Mouse (Mus musculus) lung, postnatal 25 days (tissue): ENCODE measurements at regions not wholly inside any gene's neighbourhood (a gene's known extent, or its start where the extent isn't known, plus 50 kb on each side); places are given as distances from the start of the nearest gene placed in this dataset.

Experiments used
- DNase-seq: peaks from one replicate; pipeline ENCODE4 v3.0.0; 2022; ENCODE audit warnings: low spot score

DNA sequence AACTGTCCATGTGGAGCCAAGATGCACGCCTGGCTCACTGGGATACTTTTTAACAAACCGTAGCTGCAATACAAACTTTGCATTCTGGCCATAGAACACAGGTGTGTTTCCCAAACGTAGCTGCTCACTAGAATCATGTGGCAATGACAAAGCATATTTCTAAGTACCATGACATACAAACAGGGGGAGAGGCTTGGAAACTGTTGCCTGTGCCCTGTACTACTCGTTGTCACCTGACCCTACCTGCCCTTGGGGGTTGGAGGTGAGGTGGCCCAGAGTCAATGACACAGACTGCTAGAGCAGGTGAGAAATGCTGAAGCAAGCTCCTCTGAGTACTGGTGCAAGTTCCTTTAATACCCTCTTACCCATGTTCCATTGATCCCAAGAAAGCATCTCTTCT, 64.3 kb upstream of the Map4k3 start:
- DNase-seq, result no peak

DNA sequence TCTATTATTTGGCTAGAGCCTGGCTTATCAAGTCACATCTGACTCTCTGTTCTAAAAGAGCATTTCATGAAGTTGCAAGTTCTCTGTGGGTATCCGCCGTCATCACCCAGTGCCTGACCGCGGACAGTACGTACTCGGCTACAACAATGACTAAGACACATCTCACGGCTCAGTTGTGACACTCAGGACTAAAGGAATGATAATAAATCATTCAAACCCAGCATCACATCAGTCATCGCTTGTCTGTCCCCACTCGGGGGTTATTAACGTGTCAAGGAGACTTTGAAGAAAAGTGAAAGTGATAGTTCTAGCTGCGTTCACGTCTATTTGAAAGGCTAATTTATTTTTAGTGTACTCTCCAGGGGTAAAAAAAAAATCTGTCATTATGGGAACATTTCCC, 61.4 kb upstream of the Map4k3 start:
- DNase-seq, result no peak

DNA sequence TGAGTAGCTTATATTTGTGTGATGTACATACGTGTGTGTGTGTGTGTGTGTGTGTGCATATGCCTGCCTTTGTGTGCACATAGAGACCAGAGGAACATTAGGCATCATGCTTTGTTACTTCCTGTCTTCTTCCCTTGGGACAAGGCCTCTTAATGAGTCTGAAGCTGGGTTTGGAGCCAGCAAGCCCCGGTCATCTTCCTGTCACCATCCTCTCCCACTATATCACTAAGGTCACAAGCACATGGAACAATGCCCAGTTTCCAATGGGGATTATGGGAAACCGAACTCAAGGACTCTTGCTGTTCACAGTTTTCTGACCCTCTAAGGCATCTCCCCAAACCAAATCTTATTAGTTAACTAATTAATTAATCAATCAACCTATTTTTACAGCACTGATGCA, 60.7 kb upstream of the Map4k3 start:
- peak; percentile 46 for DNase-seq

DNA sequence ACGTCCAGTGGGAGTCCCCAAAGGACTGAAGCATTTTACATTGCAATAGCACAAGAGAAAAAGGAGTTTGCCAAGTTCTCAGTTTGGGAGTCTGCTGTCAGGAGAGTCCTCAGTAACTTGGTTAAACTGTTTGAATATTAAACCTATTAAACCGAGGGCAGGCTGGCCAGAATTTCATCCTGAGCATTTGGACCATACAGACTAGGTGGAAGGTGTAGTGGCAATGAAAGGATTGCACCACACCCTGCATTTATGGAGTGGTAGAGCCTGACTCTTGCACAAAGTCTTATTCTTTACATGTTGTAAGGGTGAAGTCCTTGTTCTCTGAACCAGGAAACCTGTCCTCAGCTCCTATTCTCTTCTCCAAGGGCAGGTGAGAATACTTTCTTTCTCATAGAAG, 58.6 kb upstream of the Map4k3 start:
- DNase-seq, result no peak

DNA sequence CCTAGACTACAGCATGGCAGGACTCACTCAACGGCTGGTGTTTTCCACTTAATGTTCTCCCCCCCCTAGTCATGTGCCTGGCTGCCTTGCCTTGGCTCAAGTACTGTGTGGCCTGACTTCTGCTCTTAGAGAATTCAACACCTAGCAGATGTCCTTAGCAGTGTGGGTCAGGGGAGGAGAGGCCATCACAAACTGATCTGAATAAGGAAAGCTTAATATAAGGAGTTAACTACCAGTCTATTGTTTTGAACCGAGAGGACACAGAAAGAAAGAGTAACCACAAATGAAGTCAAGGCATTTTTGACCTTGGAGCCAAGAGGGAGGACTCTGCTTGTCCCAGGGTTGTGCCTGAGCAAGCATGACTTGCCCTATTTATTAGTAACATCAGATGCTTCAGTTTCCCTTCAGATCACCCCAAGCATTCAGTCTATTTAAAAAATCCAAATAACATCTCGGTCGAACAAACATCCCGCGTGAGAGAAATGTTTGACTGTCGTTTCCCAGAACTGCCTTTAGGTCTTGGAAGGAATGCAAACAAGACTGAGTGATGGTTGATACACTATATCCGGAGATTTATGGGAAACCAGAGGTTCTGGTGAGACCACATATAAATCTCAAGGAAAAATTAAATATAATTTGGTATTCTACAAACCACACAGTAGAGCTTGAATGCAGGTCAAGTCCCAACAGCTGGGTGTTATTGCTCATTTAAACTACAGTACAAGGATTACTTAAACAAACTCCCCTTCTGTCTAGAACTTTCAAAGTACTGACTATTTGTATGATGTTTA, 58.0 kb upstream of the Map4k3 start:
- DNase-seq, result no peak

DNA sequence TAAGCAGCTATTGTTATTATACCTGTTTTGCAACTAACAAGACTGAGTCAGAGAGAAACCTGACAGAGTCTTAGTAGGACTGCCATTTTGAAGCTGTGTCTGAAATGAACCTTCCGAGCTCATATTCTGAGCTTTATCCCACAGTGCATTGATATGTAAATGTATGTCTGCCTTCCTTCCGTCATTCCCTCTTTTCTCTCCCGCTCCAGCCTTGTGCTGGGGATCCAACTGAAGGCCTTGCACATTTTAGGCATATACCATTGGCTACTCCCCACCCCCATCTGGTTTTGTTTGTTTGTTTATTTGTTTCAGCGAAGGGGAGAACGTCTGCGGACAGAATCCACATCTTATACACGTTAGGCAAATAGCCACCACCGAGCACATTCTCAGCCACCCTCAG, 57.2 kb upstream of the Map4k3 start:
- no peak for DNase-seq

DNA sequence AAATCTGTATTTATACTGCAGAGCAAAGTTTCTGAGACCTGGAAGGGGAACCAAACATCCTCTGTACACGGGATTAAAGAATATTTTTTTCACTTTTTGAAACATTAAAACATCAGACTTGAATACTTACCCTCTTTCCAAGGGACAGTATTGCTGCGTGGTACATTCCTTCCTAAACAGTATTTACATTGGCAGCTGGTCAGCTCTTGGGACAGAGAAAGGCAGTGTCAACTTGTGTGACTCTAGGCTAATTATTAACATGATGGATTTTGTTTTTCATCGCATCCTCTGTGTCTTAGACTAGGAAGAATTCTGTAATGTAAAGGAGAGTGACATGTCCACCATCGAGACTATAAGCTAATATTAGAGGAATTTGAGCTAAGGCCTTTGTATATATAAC, 56.8 kb upstream of the Map4k3 start:
- no peak for DNase-seq

DNA sequence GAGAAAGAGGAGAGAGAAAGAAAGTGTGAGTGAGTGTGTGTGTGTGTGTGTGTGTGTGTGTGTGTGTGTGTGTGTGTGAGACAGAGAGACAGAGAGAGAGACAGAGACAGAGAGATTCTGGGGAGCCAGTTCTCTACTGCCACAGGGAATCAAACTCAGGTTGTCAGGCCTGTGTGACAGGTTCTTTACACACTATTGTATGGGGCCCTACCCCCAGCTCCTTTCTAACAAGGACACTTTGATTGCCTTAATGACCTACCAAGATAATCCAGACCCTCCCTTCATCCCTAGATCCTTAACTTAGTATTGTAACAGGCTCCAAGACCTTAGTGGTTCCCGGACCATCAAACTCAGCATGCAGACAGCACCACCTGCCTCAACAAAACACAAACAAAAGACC, 53.9 kb upstream of the Map4k3 start:
- DNase-seq, result no peak

DNA sequence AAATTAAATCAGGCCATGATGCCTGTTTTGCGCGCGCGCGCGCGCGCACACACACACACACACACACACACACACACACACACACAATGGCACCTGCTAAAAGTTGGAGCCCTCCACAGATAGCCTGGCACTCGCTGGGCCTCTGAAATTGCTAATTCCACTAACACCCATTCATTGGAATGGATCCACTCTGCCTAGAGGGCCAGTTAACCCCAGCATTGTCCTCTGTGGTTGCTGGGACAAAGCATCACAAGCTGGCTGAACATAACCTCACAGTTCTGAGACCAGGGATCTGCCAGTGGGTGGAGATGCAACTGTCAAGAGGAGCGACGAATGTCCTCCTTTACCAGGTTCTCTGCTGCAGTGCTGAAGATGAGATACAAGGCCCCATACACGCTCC, 53.3 kb upstream of the Map4k3 start:
- DNase-seq, result no peak

DNA sequence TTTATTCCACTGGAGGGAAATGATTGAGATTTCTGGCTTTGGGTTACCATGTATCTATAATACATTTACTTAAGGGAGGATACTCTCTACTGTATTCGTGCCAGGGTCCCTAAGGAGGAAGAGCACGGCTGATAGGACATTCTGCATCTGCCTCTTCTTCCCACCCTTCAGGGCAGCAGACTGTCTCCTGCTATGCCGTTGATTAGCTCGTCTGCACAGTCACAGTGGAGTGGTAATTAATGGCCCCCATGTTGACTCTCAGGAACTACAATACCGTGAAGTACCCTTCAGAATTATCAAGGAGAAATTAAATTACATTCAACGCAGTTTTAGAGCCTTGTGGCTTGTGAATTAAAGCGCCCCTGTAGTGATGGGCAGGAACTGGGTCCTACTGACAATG, 52.0 kb upstream of the Map4k3 start:
- DNase-seq, result no peak

DNA sequence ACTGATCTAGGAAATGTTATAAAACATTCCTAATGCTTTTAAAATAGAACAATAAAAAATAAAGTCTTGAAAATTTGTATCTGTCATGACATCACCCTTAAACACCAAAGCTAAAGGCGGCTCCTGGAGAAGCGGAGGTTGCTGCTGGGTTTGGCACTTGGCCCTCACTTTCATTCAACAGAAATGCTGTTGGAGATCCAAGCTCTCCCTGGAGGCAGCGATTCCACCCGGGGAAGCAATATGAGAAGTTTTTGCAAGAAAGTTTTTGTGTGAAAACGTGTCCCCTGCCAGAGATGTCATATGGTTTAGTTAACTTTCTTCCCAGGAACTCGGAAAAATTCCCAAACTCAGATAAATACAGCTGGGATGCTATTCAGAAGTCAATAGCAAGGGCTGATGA, 51.5 kb upstream of the Map4k3 start:
- no peak for DNase-seq
